Mouse (Mus musculus) forebrain, embryonic 15.5 days (tissue): ENCODE data around the gene Sult2b1. TPM values are rescaled to one million over a fixed set of nuclear protein-coding genes. Genes with fewer than 3 reads are reported as not detected.

Experiments used
- ATAC-seq: fragments of 200-750 bp; cut with Nextera tagmentation; replicated peaks from 2 replicates; pipeline ENCODE4 v1.8.0; 2017; ENCODE audit warnings: mild to moderate bottlenecking, moderate TSS enrichment, moderate library complexity
- H3K27ac ChIP-seq: fragments of 300-500 bp; sonication (generic); replicated peaks from 2 replicates; pipeline ENCODE4 v1.5.1; 2015; ENCODE audit warnings: mild to moderate bottlenecking, inconsistent platforms
- H3K27me3 ChIP-seq: fragments of 300-500 bp; sonication (generic); 2 replicates; pipeline ENCODE4 v1.6.1; 2015; ENCODE audit warnings: inconsistent platforms
- H3K36me3 ChIP-seq: fragments of 300-500 bp; sonication (generic); 2 replicates; pipeline ENCODE4 v1.6.1; 2015; ENCODE audit warnings: mild to moderate bottlenecking, inconsistent platforms
- H3K4me1 ChIP-seq: fragments of 300-500 bp; sonication (generic); 2 replicates; pipeline ENCODE4 v1.6.1; 2015; ENCODE audit warnings: inconsistent platforms
- H3K4me2 ChIP-seq: fragments of 300-500 bp; sonication (generic); replicated peaks from 2 replicates; pipeline ENCODE4 v1.6.1; 2015; ENCODE audit warnings: mild to moderate bottlenecking, inconsistent platforms
- H3K4me3 ChIP-seq: fragments of 300-500 bp; sonication (generic); 2 replicates; pipeline ENCODE4 v1.5.1; 2015; ENCODE audit warnings: mild to moderate bottlenecking, inconsistent platforms
- H3K9ac ChIP-seq: fragments of 300-500 bp; sonication (generic); replicated peaks from 2 replicates; pipeline ENCODE4 v1.6.1; 2015; ENCODE audit warnings: mild to moderate bottlenecking, inconsistent platforms
- H3K9me3 ChIP-seq: fragments of 300-500 bp; sonication (generic); 2 replicates; pipeline ENCODE4 v1.6.1; 2016; ENCODE audit warnings: inconsistent platforms
- WGBS: fragments of 180-500 bp; shearing (Covaris S2); methylation state at CpG from one replicate; pipeline ENCODE4 v1.1.7; 2015; ENCODE audit warnings: mixed read lengths; 5-methylcytosine and 5-hydroxymethylcytosine counted together
- polyA plus RNA-seq: library from polyadenylated mRNA; unstranded; fragments of >200 nt; fragmentation: Nextera tagmentation; extraction: Ambion mirVana; gene quantifications from 2 replicates; pipeline ENCODE4 v1.2.1, GENCODE M21; 2015

The Sult2b1 gene
- polyA plus RNA-seq, 1 experiment from 2014 or later: 7.6 TPM

DNA sequence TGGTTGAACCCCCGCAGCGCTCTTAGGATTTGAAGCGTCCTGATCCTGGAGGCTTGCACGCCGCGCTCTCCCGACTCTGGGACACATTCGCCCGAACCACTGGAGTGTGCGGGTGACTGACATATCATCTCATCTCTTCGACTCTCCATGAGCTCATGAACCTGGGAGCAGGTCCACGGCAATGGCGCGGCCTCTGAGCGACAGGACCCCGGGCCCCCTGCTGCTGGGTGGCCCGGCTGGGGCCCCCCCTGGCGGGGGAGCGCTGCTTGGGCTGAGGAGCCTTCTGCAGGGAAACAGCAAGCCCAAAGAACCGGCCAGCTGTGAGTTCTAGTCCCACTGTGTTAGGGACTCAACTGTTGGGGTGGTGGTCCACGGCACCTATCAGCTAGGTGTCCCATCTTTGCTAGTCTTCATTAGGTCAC, 79.0 kb downstream of the Sult2b1 start:
- ATAC-seq: no peak
- peaks cover 78% of the 10 kb centered on the region for H3K4me1 ChIP-seq
- peak overlapping the region; percentile 98 for H3K4me2 ChIP-seq
- WGBS: under 1% methylated on average over 21 of the region's 21 CpGs
- H3K27me3 ChIP-seq: no peaks in the 10 kb centered on the region
- peak overlapping the region; percentile 56 for H3K4me3 ChIP-seq
- H3K36me3 ChIP-seq: peaks cover 8% of the 10 kb centered on the region
- peak overlapping the region; percentile 85 for H3K27ac ChIP-seq
- no peaks in the 10 kb centered on the region for H3K9me3 ChIP-seq
- H3K9ac ChIP-seq: peak overlapping the region; percentile 45

- Histone ChIP-seq H3K4me1 (peaks cover 83% of the 10 kb centered on the region), H3K27me3 (0 out of 2 replicates have a peak, but pooled peaks cover 5% of the 10 kb centered on the region), H3K4me3 (peak within 1 kb of the TSS; percentile 56), H3K9me3 (no peaks in the 10 kb centered on the region), H3K9ac (peak within 1 kb of the TSS; percentile 70), H3K27ac (peak within 1 kb of the TSS; percentile 85), H3K36me3 (peaks cover 2% of the 10 kb centered on the region; the same call in 1 of the 2 replicates), H3K4me2 (peak within 1 kb of the TSS; percentile 98)
- ATAC-seq: peak; percentile 83
- under 1% methylated on average over 36 of the region's 36 CpGs for WGBS
Measured at GRCm38 (mm10) chr7:45704730-45705442, 79.6 kb downstream of the Sult2b1 start, which contains the start of gene Dbp. Dbp (plus strand) TSS chr7:45705088.

- peak overlapping the region; percentile 85 for H3K27ac ChIP-seq
- H3K9me3 ChIP-seq: no peaks in the 10 kb centered on the region
- peaks cover 81% of the 10 kb centered on the region for H3K4me1 ChIP-seq
- no peaks in the 10 kb centered on the region for H3K36me3 ChIP-seq
- peak; percentile 46 for ATAC-seq
- WGBS: 1% methylated on average over 13 of the region's 13 CpGs
- peaks cover 11% of the 10 kb centered on the region for H3K27me3 ChIP-seq
- H3K9ac ChIP-seq: peak overlapping the region; percentile 39
- H3K4me3 ChIP-seq: peak overlapping the region; percentile 56
- peak overlapping the region; percentile 98 for H3K4me2 ChIP-seq
Measured at GRCm38 (mm10) chr7:45704046-45704559, 80.4 kb downstream of the Sult2b1 start.

DNA sequence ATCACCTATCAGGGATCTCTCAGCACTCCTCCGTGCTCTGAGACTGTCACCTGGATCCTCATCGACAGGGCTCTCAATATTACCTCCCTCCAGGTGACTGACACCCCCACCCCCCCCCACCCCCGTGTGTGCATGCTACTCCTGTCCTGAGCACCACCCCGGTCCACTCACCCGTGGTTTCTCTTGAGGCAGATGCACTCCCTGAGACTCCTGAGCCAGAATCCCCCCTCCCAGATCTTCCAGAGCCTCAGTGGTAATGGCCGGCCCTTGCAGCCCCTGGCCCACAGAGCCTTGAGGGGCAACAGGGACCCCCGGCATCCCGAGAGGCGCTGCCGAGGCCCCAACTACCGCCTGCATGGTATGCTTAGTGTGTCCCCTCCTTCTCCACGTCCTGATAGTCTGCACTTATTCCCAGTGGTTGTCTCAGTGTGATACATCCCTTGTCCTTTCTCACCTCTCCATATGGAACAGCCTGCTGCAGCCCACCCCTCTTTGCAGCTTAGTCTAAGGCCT, 80.9 kb downstream of the Sult2b1 start:
- H3K36me3 ChIP-seq: no peaks in the 10 kb centered on the region
- H3K4me2 ChIP-seq: peak overlapping the region; percentile 98
- 32% methylated on average over 12 of the region's 12 CpGs for WGBS
- H3K4me3 ChIP-seq: peak overlapping the region; percentile 56
- peak overlapping the region; percentile 39 for H3K9ac ChIP-seq
- ATAC-seq: 0 out of 2 replicates have a peak, but pooled peaks have one; percentile 0
- H3K9me3 ChIP-seq: no peaks in the 10 kb centered on the region
- peaks cover 76% of the 10 kb centered on the region for H3K4me1 ChIP-seq
- peaks cover 16% of the 10 kb centered on the region for H3K27me3 ChIP-seq
- peak overlapping the region; percentile 85 for H3K27ac ChIP-seq

DNA sequence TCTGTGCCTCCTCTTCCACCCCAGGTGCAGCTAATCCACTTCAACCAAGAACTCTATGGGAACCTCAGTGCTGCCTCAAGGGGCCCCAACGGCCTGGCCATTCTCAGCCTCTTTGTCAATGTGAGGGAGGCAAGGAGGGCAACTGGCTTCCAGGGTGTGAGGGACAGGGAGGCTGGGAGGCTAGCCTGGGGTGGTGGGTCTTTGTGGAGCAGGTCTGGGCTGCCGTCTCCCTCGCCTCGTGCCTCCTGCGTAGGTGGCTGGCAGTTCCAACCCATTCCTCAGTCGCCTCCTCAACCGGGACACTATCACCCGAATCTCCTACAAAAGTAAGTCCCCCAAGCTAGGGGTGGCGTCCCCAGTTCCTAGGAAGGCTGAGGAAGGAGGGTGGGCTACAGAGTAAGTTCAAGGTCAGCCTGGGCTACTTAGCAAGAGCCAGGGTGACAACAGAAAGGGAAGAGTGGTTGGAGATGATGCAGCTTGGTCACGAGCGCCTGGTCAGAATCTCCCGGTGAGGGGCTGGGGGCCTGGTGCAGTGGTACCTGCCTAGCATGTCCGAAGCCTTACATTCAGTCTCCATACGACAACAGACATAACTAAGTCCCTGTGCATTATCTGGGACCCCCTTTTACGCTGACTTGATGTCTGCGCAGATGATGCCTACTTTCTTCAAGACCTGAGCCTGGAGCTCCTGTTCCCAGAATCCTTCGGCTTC, 81.5 kb downstream of the Sult2b1 start:
- Histone ChIP-seq H3K27me3 (peaks cover 20% of the 10 kb centered on the region), H3K27ac (peak overlapping the region; percentile 85), H3K4me2 (peak overlapping the region; percentile 98), H3K36me3 (no peaks in the 10 kb centered on the region), H3K4me1 (peaks cover 70% of the 10 kb centered on the region), H3K9me3 (no peaks in the 10 kb centered on the region), H3K4me3 (peak overlapping the region; percentile 56), H3K9ac (no peak overlapping the region; the same call in 1 of the 2 replicates)
- ATAC-seq: no peak
- WGBS: 88% methylated on average over 17 of the region's 17 CpGs

GRCm38 (mm10) chr7:45702316-45702715, 82.2 kb downstream of the Sult2b1 start:
- 93% methylated on average over 11 of the region's 11 CpGs for WGBS
- Histone ChIP-seq H3K27me3 (peaks cover 20% of the 10 kb centered on the region), H3K4me2 (no peak overlapping the region), H3K27ac (no peak overlapping the region), H3K9me3 (no peaks in the 10 kb centered on the region), H3K4me1 (peaks cover 63% of the 10 kb centered on the region), H3K36me3 (no peaks in the 10 kb centered on the region), H3K9ac (no peak overlapping the region), H3K4me3 (no peak overlapping the region)
- ATAC-seq: no peak

DNA sequence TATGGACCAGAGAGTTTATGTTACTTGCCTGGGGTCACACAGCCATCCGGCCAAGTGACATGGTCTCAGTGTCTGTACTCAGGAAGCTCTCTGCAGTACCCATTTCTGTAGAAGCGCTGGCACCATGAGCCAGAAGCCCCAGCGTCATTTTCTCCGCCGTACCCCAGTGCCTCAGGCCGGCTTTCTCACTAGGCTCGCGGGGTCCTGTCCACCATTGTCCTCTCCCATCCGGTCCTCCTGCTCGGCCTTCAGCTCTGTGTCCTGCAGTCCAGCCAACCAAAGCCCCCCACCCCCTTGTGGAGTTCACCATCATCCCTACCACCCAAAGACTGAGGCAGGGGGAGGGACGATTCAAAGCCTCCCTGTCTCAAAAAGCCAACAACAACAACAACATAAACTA, 82.9 kb downstream of the Sult2b1 start:
- 85% methylated on average over 11 of the region's 11 CpGs for WGBS

GRCm38 (mm10) chr7:45701072-45701471, 83.4 kb downstream of the Sult2b1 start:
- H3K27ac ChIP-seq: peak overlapping the region; percentile 76
- H3K27me3 ChIP-seq: peaks cover 20% of the 10 kb centered on the region
- H3K4me2 ChIP-seq: peak overlapping the region; percentile 90
- no peaks in the 10 kb centered on the region for H3K9me3 ChIP-seq
- ATAC-seq: no peak
- 30% methylated on average over 11 of the region's 11 CpGs for WGBS
- H3K36me3 ChIP-seq: no peaks in the 10 kb centered on the region
- H3K4me1 ChIP-seq: peaks cover 51% of the 10 kb centered on the region
- H3K9ac ChIP-seq: peak overlapping the region; percentile 74
- H3K4me3 ChIP-seq: peak overlapping the region; percentile 57

More for the DNA sequence above, 82.9 kb downstream of the Sult2b1 start:
- Histone ChIP-seq H3K9me3 (no peaks in the 10 kb centered on the region), H3K27me3 (peaks cover 20% of the 10 kb centered on the region), H3K4me2 (peak overlapping the region; percentile 90), H3K27ac (peak overlapping the region; percentile 76; the same call in 1 of the 2 replicates), H3K36me3 (no peaks in the 10 kb centered on the region), H3K4me1 (peaks cover 56% of the 10 kb centered on the region), H3K4me3 (peak overlapping the region; percentile 57; the same call in 1 of the 2 replicates), H3K9ac (no peak overlapping the region; the same call in 1 of the 2 replicates)
- no peak for ATAC-seq

- Histone ChIP-seq H3K4me2 (peak overlapping the region; percentile 90), H3K9me3 (no peaks in the 10 kb centered on the region), H3K27me3 (peaks cover 20% of the 10 kb centered on the region), H3K4me3 (peak overlapping the region; percentile 57), H3K9ac (peak overlapping the region; percentile 74), H3K4me1 (peaks cover 44% of the 10 kb centered on the region), H3K27ac (peak overlapping the region; percentile 76), H3K36me3 (no peaks in the 10 kb centered on the region)
- WGBS: 1% methylated on average over 20 of the region's 20 CpGs
- ATAC-seq: peak; percentile 27; the same call in 1 of the 2 replicates
Measured at GRCm38 (mm10) chr7:45700301-45701015, 84.0 kb downstream of the Sult2b1 start.

DNA sequence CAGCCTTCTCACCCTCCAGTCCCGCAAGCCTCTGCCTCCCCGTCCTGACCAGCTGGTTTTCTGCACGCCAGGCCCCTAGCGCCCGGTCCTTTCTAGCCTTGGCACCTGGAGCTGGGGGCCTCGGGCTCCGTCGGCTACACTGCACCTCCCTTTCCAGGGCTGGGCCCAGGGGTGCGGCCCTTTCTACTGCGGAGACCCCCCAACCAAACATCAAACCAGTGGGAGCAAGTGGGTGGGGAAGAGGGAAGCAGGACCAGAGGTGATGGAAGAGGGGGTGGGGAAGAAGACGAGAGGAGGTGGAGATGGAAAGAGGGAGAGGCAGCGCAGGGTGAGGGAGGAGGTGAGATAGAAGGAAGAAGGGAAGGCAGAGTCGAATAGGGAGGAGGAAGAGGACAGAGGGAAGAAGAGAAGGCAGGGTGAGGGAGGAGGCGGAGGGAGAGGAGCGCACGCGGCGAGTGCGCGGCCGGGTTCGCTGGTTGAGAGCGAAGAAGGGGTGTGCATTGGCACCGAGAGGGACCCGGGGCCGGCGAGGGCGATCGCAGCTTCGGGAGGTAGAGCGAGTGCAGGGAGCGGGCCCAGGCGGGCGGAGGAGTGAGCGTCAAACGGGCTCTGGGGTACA, 84.8 kb downstream of the Sult2b1 start, which contains the start of gene Car11:
TSS of gene Car11 (plus strand) at position 321 of the 619 bp plus-strand sequence.
- H3K9me3 ChIP-seq: no peaks in the 10 kb centered on the region
- H3K9ac ChIP-seq: peak within 1 kb of the TSS; percentile 74
- H3K4me3 ChIP-seq: peak within 1 kb of the TSS; percentile 57
- H3K27me3 ChIP-seq: peaks cover 20% of the 10 kb centered on the region
- peaks cover 39% of the 10 kb centered on the region for H3K4me1 ChIP-seq
- H3K36me3 ChIP-seq: no peaks in the 10 kb centered on the region
- under 1% methylated on average over 36 of the region's 36 CpGs for WGBS
- peak within 1 kb of the TSS; percentile 90 for H3K4me2 ChIP-seq
- H3K27ac ChIP-seq: peak within 1 kb of the TSS; percentile 76
- ATAC-seq: no peak

DNA sequence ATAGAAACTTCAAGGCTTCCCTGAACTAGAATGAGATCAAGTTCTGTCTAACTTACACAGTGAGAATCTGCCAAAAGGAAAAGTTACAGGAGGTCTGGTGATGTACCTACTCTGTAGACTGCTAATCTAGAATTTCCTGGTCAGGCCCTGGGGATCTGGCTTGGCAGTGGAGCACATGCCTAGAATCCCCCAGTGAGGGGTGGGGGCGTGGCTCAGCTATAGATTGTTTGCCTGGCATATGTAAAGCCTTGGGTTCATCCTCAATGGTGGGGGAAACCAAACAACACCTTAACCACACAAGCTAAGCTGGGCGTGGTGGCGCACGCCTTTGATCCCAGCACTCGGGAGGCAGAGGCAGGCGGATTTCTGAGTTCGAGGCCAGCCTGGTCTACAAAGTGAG, 86.6 kb downstream of the Sult2b1 start:
- Histone ChIP-seq H3K27ac (no peak overlapping the region), H3K4me3 (no peak overlapping the region), H3K27me3 (peaks cover 20% of the 10 kb centered on the region), H3K9ac (no peak overlapping the region), H3K4me2 (no peak overlapping the region), H3K4me1 (peaks cover 27% of the 10 kb centered on the region), H3K36me3 (no peaks in the 10 kb centered on the region), H3K9me3 (no peaks in the 10 kb centered on the region)
- 81% methylated on average over 7 of the region's 7 CpGs for WGBS
- no peak for ATAC-seq
